Mouse (Mus musculus) forelimb bud, embryonic 11.5 days (tissue): ENCODE results near the gene Xrn1.
"Not testable (repeated sequence)": the region's sequence is repeated elsewhere in the genome, so short reads cannot be mapped to it uniquely, and the experiment has no call there.

Experiments used
- DNase-seq: peaks from one replicate; pipeline ENCODE4 v3.0.0-alpha.2; 2012; ENCODE audit warnings: low read depth, low spot score

The Xrn1 gene

DNA sequence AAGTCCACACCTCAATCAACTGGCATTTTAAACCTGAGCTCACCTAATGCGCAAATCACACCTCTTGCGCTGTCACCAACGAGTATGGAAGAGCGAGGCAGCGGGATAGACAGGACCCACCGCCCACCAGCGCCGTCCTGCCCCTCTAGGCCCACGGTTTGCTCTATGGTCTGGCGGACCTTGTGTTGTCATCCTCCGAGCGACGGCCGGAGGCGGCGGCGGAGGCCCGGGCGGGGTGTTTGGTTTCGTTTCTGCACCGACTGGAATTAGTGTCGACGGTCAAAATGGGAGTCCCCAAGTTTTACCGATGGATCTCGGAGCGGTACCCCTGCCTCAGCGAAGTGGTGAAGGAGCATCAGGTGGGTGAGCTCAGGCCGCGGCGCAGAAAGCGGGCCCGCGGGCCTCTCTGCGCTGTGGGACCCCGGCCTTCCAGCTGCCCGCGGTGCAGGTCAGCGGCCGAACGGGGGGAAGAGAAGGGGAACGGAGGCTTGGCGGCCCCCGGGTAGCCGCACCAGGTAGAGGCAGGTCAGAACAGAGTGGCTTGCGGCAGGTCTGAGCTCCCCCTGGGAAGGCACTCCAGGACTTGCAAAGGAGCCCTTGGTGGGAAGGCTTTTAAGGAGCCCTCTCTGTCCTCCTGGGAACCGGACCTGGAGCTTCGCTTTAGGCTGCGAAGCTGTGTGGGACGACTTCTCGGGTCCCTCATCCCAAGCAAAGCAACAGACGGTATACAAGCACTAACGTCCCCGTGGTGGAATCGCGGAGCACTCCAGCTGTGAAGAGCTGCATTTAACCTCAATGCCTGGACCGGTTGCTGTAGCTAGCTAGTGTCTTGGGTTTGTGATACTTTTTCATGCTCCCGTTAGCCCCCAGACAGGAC lies at the start of gene Xrn1:
Gene Xrn1 (plus strand): TSS at position 176 of the 877 bp plus-strand sequence.
- DNase-seq: peak; percentile 90

DNA sequence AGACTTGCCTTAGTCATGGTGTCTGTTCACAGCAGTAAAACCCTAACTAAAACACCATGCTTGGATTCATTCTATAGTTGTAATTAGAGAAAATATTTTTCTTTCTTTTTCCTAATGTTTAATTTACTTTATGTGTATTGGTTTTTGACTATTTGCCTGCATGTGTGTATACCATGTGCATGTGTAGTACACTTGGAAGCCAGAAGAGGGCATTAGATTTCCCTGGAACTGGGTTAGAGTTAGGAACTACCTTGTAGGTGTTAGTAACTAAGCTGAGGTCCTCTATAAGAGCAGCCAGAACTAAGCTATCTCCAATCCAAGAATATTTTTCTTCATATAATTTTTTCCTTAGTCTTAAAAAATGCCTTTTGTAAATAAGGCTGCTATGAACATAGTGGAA lies 21.7 kb upstream of the Xrn1 start:
- no peak for DNase-seq

DNA sequence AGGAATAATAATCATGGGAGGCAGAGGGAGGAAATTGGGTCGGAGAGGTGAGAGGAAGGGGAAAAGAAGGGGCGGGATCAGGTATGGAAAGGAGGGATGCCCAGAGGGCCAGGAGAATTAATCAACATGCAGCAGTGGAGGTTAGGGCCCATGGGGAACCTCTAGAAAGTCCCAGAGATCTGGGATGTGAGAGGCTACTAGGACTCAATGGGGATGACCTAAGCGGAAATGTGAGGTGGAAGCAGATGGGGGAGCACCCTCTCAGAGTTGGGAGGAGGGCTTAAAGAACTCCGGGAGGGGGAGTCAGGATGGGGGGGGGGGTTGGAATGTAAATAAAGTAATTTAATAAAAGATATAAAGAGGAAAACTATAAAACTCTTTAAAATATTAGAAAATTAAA lies 902 bp upstream of the Xrn1 start:
- DNase-seq: no peak

DNA sequence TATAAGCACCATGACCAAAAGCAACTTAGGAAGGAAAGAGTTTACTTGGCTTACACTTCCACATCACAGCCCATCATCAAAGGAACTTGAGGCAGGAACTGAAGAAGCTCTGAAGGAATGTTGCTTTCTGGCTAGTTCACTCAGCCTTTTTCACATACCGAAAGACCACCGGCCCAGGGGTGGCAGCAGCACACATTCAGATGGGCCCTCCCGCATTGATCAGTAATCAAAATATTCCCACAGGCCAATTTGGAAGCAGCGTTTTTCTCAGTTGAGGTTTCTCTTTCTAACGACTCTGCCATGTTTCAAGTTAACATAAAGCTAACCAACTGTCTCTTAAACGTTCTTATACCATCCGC lies 355 bp upstream of the Xrn1 start:
- DNase-seq: no peak

DNA sequence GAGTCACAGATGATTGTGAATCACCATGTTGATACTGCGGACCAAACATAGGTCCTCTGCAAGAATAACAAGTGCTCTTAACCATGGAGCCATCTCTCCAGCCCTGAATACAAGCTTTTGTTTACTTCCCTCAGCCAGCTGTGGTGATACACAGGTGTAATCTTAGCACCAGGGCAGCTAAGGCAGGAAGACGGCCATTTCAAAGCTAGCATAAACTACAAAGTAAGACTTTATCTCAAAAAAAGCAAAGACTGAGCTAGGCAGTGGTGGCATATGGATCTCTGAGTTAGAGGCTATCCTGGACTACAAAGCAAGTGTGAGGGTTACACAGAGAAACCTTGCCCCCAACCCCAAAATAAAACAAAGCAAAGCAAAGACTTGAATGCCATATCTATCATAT lies 3.1 kb downstream of the Xrn1 start:
- no peak for DNase-seq

DNA sequence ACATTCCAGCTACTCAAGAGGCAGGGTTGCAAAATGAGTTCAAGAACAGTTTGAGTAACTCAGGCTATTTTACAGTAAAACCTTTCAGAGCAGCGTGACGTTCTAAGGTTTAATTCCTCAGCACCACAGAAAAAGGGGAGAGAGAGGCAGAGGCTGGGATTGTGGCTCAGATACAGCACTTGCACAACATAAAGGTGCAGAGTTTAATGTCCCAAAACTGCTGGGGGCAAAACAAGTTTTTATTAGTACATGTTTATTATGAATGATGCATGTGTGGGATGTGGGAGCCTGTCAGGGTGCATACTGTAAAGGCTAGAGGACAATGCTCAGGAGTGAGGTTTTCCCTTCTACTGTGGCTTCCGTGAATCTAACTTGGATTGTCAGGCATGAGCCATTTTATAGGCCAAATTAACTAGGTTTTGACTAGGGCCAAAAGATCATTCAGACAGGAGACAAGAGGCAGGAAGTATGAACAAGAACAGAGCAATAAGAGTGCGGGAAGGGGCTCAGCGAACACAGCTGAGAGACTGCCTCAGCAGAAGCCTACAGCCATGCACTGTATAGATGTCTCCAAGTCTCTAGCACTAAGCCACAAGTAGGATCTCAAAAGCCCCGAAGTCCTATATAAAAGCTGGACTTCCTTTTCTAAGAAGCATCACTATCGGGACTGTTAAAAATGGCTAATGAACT lies 3.6 kb downstream of the Xrn1 start:
- DNase-seq: no peak

DNA sequence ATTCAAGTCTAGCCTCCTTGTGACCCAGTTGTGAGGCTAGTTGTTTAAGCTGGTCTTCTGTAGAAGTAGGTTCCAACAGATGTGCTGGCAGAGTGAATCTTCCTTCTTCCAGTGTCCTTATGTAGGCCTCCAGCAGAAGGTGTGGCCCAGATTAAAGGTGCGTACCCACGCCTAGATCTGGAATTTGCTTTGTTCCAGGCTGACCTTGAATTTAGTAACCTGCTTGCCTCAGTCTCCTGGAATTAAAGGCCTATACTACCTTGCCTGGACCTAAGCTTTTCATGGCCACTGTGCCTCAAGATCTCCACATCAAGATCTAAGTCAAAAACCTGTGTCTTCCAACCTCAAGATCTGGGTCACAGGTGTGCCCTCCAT lies 4.2 kb downstream of the Xrn1 start:
- DNase-seq: not testable (repeated sequence)

DNA sequence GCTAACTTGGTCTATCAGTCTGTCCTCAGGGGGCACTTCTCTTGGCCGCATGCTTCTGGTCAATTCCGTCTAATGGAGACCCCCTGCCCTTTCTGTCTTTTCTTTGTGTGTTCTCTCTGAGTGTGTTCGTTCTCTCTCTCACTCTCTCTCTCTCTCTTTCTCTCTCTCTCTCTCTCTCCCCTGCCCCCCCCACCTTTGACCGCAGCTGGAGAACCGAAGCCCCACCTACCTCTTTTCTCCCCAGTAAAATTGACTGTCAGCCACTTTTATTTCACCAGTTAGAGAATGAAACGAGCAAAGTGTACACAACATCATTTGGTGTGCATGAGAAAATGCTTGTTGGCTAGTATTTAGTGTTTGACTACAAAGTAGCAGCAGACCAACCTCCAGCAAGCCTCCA lies 4.7 kb downstream of the Xrn1 start:
- no peak for DNase-seq

DNA sequence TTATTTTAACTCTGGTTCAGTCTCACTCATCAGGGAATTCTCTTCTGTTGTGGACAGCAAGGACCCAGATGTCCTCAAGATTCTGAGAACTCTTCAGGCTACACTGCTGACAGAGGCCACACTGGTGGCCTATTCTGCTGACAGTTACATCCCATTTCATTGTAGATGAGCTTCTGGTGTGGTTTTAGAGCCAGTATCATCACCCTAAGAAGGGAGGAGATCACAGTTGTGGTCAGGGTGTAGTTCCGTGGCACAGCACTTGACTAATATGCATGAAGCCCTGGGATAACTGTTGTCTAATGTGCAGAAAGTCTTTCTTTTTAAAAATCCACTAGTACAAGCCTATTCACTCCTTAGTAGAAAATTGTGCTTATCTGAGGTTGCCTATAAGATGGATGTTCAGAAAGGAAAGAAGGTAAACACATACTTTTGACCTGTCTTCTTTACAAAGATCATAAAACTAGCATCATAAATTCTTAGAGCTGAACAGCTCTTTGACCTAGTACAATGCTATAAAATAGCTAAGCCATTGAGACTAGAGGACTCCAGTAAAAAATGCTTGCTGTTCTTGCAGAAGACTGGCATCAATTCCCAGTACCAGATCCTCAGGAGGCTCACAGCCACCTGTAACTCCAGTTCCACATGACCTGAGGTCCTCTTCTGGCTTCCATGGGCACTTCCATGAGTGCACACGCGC lies 5.3 kb downstream of the Xrn1 start:
- no peak for DNase-seq

DNA sequence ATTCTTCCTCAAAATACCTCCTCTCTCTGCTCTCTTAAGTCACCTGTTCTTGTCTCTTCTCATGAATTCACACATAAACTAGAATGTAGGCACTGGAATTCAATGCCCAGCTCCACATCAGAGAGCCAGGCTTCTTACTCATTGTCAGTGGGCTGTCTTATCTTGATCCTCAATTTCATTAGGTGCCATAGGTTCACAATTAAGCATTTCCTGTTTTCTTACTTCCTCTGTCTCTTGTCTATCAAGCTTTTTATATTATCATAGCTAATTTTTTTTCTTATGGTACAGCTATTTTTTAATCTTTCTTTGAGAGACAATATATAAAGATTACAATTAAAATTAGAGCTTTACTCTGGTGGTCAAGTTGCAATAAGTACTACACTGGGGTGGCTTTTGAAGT lies 6.5 kb downstream of the Xrn1 start:
- DNase-seq: no peak

DNA sequence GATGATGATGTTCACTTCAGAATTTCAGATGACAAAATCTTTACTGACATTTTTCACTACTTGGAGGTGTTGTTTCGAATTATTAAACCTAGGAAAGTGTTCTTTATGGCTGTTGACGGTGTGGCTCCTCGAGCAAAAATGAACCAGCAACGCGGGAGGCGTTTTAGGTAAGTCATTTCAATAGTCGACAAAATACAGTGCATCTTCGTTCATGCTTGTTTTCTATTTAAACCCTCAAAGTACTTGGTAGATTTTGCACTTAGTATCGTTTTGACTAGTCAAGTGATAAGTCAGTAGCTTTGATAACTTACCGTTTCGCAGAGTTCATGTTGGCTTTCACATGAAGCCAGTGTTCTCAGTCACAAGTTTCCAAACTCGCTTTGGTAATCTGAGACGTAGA lies 9.5 kb downstream of the Xrn1 start:
- DNase-seq: no peak

DNA sequence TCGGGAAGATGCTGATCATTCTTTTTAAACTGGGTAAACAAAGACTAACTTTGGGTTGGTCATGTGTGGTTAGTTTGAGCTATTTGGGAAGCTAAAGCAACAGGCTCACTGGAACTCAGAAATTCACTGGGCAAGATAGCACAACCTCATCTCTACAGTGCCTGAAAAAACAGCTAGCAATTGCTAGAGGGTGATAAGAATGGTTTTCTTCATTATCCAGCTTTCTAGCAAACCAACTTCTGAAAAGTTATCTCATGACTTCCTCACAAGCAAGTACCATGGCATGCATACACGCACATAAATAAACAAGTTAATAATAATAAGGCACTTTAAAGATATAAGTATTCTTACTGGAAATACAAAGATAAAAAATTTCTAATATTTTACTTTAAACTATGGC lies 23.7 kb downstream of the Xrn1 start:
- no peak for DNase-seq

DNA sequence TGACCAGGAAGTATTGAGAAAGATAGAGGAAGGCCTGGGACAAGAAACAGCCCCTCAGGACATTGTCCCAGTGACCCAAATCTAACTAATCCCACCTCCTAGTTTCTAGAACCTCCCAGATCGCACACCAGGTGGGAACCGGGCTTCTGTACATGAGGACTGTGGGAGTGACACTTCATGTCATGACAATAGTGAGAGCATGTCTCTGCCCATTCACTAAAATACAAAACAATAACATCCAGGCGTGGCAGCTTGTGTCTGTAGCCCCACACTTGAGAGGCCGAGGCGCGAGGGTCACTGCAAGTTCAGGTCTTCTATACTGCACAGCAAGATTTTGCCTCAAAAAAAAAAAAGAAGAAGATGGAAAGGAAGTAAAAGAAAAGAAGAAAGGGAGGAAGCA lies 25.3 kb downstream of the Xrn1 start:
- DNase-seq: no peak

DNA sequence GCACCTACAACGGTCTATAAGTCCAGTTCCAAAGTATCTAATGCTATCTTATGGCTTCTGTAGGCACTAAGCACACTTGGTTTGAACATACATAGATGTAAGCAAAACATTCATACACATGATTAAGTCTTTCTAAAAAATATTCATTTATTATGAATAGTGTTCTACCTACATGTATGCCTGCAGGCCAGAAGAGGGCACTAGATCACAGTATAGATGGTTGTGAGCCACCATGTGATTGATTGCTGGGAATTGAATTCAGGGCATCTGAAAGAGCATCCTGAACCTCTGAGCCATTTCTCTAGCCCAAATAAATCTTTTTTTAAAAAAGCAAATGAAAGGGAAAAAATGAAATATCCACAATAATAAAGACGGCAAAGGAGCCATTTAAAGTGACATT lies 37.7 kb downstream of the Xrn1 start:
- DNase-seq: no peak

DNA sequence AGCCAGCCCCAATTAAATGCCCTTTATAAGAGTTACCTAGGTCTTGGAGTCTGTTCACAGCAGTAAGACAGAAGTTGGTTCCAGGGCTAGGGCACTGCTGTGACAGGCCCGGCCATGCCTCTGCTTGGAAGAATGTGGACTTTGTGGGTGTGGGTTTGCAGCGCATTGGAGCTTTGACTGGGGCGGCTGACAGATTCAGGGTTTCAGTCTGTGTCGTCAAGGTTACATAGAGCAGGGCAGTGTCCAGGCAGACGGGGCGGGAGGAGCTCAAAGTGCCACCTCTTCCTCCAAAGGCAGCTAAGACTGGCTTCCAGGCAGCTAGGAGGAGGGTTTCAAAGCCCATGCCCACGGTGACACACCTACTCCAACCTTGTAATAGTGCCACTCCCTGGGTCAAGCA lies 49.9 kb downstream of the Xrn1 start:
- DNase-seq: no peak

DNA sequence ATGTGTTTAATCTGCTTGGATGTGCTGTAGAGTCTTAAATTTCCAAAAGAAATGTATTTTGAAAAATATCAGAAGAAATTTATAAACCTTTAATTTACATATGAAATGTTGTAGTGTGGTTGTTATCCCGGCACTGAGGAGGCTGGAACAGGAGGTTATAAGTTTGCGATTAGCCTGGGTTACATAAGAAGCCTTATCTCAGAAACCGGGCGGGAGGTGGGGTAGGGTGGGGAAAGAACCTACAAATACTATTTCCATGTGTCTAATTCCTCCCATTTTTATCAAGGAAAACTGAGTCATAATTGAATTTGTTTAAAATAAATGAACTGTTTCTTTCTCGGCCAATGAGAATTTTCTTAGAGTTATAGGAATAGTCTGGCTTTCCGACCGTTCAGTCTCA lies 56.1 kb downstream of the Xrn1 start:
- DNase-seq: no peak

DNA sequence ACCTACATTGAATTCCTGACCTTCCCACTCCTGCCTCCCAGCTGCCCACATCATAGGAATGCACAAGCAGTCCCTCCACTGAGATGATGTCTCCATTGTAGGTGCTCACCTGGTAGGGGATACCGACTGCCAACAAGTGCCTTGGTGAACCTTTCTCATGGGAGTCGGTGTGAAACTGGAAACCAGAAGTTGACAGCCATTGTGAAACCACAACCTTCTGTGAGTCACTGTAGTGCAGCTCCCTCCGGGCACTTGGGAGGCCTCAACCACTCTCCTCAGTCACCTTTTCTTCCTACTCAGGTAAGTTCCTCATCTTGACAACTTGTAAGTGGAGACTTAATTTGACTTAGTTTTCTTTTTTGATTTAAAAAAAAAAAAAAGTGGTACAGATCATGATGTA lies 69.4 kb downstream of the Xrn1 start:
- no peak for DNase-seq

DNA sequence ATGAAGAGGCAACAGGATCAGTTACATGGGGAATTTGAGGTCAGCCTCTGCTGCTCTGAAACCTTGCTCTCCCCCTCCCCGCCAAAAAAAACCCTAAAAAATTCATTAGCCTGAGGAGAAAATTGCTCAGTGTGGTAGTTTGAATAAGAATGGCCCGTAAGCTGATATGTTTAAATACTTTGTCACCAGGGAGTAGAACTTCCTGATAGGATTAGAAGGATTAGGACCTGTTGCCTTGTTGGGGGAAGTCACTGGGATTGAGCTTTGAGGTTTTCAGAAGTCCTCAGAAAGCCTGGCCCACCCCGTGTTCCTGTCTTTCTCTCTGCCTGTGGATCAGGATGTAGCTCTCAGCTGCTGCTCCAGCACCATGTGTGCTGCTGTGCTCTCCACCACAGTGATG lies 73.4 kb downstream of the Xrn1 start:
- no peak for DNase-seq

DNA sequence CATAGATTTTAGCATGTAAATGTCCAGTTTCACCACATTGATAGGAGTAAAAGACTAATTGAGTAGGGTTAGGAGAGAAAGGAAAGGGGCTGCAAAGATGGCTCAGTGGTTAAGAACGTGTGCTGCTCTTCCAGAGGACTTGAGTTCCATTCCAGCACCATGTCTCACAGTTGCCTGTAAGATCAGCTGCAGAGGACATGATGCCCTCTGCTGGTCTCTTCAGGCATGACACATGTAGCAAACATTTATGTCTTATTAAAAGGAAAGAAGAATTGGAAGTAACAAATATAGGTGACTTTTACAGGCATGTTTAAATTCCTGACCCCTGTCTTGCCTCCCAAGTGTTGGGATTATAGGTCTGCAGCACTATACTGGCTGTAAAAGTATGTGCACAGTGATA lies 74.3 kb downstream of the Xrn1 start:
- DNase-seq: peak; percentile 49

DNA sequence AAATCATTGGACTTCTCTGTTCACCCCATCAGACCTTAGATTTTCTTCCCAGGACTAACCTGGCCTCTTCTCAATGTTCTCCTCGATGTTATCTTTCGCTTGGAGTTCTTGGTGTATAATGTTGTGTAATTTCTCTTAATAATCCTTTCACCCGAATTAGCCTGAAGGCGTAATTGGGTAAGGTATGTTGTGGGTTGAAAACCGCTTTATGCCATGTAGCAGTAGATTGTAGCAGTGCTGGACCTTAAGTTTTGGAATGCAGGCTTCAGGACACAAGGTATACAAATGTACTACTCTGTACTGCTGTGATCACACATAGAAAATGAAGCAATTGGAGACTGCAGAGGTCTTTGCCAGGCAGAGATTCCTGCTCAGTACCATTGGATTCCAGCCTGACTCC lies 75.3 kb downstream of the Xrn1 start:
- DNase-seq: no peak

DNA sequence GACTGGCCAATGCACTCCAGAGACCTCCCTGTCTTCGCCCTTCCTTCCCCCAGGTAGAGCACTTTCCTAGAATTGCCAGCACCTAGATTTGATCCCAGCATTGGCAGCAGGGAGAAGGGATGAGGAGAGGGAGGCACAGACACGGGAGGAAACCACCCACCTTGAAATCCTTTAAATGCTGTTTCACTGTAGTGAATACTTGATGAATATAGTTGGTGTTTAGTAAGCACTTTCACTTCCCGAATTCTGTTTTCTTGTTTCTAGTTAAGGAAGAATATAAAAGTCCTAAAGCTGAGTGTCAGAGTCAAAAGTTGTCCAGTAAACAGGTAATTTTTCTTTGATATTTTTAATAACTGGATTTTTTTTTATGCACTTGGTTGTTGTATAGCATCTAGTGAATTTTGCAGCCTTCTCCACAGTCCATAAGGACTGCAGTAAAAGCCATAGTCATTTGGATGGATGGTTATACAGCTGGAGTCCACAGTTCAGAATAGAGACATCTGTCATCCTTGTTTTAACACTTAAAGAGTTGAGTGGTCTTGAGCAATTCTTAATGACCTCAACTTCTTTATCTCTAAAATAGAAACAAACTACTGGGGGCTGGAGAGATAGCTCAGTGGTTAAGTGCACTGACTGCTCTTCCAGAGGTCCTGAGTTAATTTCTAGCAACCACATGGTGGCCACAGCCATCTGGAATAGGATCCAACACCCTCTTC lies 81.0 kb downstream of the Xrn1 start:
- no peak for DNase-seq

DNA sequence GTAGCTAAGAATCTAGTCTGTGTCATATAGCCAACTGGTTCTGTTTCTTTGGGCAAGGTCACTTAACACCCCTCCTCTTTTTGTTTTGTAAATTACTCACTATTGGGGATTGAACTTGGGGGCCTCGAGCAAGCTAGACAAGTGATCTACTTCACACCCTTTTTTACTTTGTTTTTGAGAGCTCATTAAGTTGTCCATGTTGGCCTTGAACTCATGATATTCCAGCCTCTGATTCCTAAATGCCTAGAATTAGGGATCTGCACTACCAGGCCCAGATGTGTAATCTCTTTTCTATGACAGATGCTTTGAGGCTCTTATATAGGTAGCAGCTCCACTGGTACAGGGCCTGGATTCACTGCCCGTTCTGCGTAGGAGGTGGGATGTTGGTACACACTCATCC lies 89.7 kb downstream of the Xrn1 start:
- no peak for DNase-seq
